Mouse (Mus musculus) kidney, embryonic 16.5 days (tissue): ENCODE measurements at regions not wholly inside any gene's neighbourhood (a gene's known extent, or its start where the extent isn't known, plus 50 kb on each side); places are given as distances from the start of the nearest gene placed in this dataset.

ENCODE experiments used
- ATAC-seq: fragments of 200-750 bp; cut with Nextera tagmentation; 2 replicates; pipeline ENCODE4 v1.8.0; 2017; ENCODE audit warnings: moderate TSS enrichment; ENCODE audit not compliant: low FRiP score, low TSS enrichment
- H3K27ac ChIP-seq: fragments of 300-500 bp; sonication (generic); 2 replicates; pipeline ENCODE4 v1.5.1; 2014; ENCODE audit warnings: low read length
- H3K27me3 ChIP-seq: fragments of 300-500 bp; sonication (generic); 2 replicates; pipeline ENCODE4 v1.6.1; 2014; ENCODE audit warnings: low read length, control low read depth, mixed read lengths; ENCODE audit not compliant: insufficient read depth
- H3K36me3 ChIP-seq: fragments of 300-500 bp; sonication (generic); 2 replicates; pipeline ENCODE4 v1.6.1; 2014; ENCODE audit warnings: low read length, control low read depth, mixed read lengths; ENCODE audit not compliant: insufficient read depth
- H3K4me1 ChIP-seq: fragments of 300-500 bp; sonication (generic); 2 replicates; pipeline ENCODE4 v1.6.1; 2014; ENCODE audit warnings: low read length, control low read depth, mixed read lengths; ENCODE audit not compliant: insufficient read depth
- H3K4me2 ChIP-seq: fragments of 300-500 bp; sonication (generic); replicated peaks from 2 replicates; pipeline ENCODE4 v1.6.1; 2014; ENCODE audit warnings: low read depth, low read length
- H3K4me3 ChIP-seq: fragments of 300-500 bp; sonication (generic); 2 replicates; pipeline ENCODE4 v1.5.1; 2014; ENCODE audit warnings: mild to moderate bottlenecking, low read length
- H3K9ac ChIP-seq: fragments of 300-500 bp; sonication (generic); replicated peaks from 2 replicates; pipeline ENCODE4 v1.6.1; 2014; ENCODE audit warnings: low read length
- H3K9me3 ChIP-seq: fragments of 300-500 bp; sonication (generic); 2 replicates; pipeline ENCODE4 v1.6.1; 2016; ENCODE audit warnings: low read length, control low read depth
- WGBS: fragments of 180-500 bp; shearing (Covaris S2); extraction: QIAGEN DNeasy Blood & Tissue Kit; methylation state at CpG from one replicate; pipeline ENCODE4 v1.1.7; 2014; 5-methylcytosine and 5-hydroxymethylcytosine counted together

DNA sequence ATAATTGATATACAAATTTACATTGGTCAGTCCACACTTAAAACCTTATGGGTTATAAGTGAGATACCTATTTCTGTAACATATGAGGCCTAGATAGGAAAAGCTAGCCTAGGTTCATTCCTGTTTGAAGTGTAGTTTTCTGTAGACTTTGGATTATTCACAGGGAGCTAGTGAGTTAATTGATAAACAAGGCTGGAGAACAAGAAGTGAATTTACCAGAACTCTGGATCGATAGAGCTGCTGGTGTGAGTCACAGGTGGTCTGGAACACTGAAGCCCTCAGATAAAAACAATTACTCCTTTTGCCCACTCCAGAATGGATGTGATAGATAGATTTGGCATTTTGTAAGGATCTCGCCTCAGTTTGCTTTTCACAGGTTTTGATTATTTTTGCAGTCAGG, 62.0 kb upstream of the Rtl1 start:
- ATAC-seq: no peak
- no peaks in the 10 kb centered on the region for H3K36me3 ChIP-seq
- H3K27me3 ChIP-seq: no peaks in the 10 kb centered on the region
- H3K9ac ChIP-seq: no peak overlapping the region
- H3K4me3 ChIP-seq: no peak overlapping the region
- H3K4me1 ChIP-seq: no peaks in the 10 kb centered on the region
- H3K9me3 ChIP-seq: no peaks in the 10 kb centered on the region
- no peak overlapping the region for H3K27ac ChIP-seq
- 85% methylated on average over 2 of the region's 2 CpGs for WGBS
- H3K4me2 ChIP-seq: no peak overlapping the region

DNA sequence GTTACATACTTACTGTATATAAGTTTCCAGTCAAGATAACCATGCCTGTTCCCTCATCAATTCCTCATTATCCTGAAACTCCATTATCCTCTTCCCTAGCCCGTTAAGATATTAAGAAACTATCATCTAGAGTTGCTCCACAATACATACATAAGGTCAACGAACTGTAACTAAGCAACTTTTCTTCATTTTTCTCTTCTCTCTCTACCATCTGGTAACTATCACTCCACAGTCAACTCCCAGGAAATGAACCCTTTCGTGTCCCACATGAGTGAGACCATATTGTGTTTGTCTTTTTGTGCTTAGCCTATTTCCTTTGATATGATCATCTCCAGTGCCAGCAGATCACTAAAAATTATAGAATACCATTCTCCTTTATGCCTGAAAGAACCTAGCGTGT, 74.6 kb upstream of the Rtl1 start:
- 68% methylated on average over 4 of the region's 4 CpGs for WGBS
- ATAC-seq: no peak

DNA sequence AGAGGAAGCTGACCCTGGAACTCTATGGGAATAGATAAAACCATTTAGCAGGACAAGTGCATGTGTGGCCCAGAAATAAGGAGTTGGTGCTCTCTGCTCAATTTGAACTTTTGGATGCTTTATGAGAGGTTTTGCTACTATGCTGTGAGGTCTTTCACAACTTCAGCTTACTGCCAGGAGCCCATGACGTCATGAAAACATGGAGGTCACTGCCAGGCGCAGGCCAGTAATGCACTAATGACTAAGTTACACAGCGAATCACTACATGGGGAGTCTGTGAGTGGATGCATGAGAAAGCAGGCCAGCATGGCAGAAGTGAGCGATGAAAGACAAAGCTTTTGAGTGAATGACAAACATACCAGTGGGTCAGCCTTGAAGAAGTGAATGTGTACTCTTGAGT, 93.9 kb upstream of the Rtl1 start:
- Histone ChIP-seq H3K4me1 (no peaks in the 10 kb centered on the region), H3K27me3 (no peaks in the 10 kb centered on the region), H3K27ac (no peak overlapping the region), H3K4me3 (no peak overlapping the region), H3K4me2 (no peak overlapping the region), H3K36me3 (no peaks in the 10 kb centered on the region), H3K9ac (no peak overlapping the region), H3K9me3 (no peaks in the 10 kb centered on the region)
- 93% methylated on average over 4 of the region's 4 CpGs for WGBS
- ATAC-seq: no peak

More for the DNA sequence above, 74.6 kb upstream of the Rtl1 start:
- H3K27me3 ChIP-seq: no peaks in the 10 kb centered on the region
- H3K4me2 ChIP-seq: no peak overlapping the region
- H3K9ac ChIP-seq: no peak overlapping the region
- H3K4me1 ChIP-seq: no peaks in the 10 kb centered on the region
- H3K27ac ChIP-seq: no peak overlapping the region
- H3K4me3 ChIP-seq: no peak overlapping the region
- no peaks in the 10 kb centered on the region for H3K36me3 ChIP-seq
- no peaks in the 10 kb centered on the region for H3K9me3 ChIP-seq

DNA sequence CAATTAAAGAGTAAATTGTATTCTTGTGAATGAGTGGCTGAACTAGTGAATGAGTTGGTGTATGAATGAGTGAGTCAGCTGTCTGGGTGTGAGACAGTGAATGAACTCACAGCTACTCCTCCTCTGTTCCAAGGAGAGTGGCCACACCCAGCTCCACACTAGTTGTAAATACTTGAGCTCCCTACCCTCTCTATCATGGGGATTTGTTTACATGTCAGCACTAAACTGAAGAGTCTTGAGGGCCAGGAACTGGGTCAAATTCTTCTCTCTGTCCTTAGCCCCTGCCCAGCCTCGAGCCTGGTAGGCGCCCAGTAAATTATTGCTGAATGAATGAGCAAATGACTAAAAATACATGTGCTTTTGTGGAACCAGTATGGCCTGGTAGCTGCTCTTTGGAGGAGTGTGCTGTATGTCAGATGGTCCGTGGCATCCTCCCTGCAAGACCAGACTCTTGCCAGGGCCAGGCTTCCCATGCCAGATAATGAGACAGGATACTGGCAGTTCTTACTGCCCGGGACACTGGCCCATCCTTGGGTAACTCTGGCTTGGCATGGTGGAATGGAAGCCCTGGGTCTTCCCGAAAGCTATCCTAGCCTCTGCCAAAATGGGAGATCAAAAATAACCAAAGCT, 94.8 kb upstream of the Rtl1 start:
- WGBS: 81% methylated on average over 5 of the region's 5 CpGs
- H3K36me3 ChIP-seq: no peaks in the 10 kb centered on the region

DNA sequence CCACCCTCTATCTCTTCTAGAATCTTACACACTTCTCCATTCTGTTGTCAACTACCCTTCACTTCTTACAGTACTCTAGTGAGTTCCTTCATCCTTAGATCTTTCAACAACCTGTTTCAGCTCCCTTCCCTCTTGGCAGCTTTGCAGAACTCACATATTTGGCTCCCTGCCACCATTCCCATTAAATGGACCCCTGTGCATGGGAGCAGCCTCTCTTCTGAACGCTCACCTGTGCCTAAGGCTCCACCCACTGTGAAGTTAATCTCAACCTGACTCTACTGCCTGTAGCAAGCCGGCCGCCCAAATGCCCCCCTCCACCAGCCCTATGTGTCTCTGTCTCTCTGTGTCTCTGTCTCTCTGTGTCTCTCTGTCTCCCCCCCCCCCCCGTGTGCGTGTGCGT, 106.7 kb upstream of the Rtl1 start:
- ATAC-seq: no peak
- no peaks in the 10 kb centered on the region for H3K4me1 ChIP-seq
- no peak overlapping the region for H3K4me2 ChIP-seq
- H3K36me3 ChIP-seq: no peaks in the 10 kb centered on the region
- 90% methylated on average over 6 of the region's 6 CpGs for WGBS
- H3K27ac ChIP-seq: no peak overlapping the region
- no peak overlapping the region for H3K4me3 ChIP-seq
- H3K27me3 ChIP-seq: no peaks in the 10 kb centered on the region
- no peak overlapping the region for H3K9ac ChIP-seq
- no peaks in the 10 kb centered on the region for H3K9me3 ChIP-seq

More for the DNA sequence above, 94.8 kb upstream of the Rtl1 start:
- no peak for ATAC-seq
- Histone ChIP-seq H3K4me1 (no peaks in the 10 kb centered on the region), H3K27me3 (no peaks in the 10 kb centered on the region), H3K4me3 (no peak overlapping the region), H3K4me2 (no peak overlapping the region), H3K9ac (no peak overlapping the region), H3K27ac (no peak overlapping the region), H3K9me3 (no peaks in the 10 kb centered on the region)

DNA sequence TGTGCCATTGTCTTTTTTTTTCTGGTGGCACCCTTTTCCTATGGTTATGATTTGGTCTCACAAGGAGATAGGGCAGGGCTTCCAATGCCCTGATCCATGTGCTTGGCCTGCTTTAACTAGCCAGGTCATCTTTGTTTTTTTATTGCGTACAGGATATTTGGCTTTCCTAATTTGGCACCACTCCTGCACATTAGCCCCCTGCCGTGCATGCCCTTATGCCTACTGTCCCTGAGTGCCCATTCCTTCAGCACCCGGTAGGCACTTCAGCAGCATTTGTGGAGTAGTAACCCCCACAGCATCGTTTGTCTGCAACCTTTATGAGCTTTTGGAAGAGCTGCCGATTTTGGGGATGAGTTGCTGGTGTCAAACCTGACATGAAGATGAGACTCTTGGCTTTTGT, 109.5 kb upstream of the Rtl1 start:
- Histone ChIP-seq H3K4me3 (no peak overlapping the region), H3K27ac (no peak overlapping the region), H3K9ac (no peak overlapping the region), H3K36me3 (no peaks in the 10 kb centered on the region), H3K9me3 (no peaks in the 10 kb centered on the region), H3K4me1 (no peaks in the 10 kb centered on the region), H3K4me2 (no peak overlapping the region), H3K27me3 (no peaks in the 10 kb centered on the region)
- 87% methylated on average over 5 of the region's 5 CpGs for WGBS
- ATAC-seq: no peak

DNA sequence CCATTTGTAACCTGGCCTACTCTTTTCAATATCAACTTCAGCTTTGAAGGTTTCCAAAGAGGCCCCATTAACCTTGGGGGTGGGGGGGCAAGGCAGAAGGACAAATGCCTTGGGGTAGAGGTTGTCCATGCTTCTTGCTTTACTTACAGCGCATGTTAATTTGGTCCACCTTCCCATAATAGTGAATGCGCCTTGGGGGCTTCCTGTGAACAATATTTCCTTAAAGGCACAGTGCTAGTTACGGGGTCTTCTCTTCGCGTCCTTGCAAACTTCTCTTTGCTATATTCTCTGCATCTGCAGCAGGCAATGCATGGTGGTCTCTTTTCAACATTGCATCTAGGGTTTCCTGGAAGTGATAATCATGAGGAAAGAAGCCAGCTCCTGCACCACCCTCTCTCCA, 111.3 kb upstream of the Rtl1 start:
- 94% methylated on average over 5 of the region's 5 CpGs for WGBS
- H3K4me3 ChIP-seq: no peak overlapping the region
- H3K36me3 ChIP-seq: no peaks in the 10 kb centered on the region
- no peak overlapping the region for H3K9ac ChIP-seq
- H3K4me1 ChIP-seq: no peaks in the 10 kb centered on the region
- H3K27ac ChIP-seq: no peak overlapping the region
- no peaks in the 10 kb centered on the region for H3K9me3 ChIP-seq
- H3K4me2 ChIP-seq: no peak overlapping the region
- no peak for ATAC-seq
- no peaks in the 10 kb centered on the region for H3K27me3 ChIP-seq

DNA sequence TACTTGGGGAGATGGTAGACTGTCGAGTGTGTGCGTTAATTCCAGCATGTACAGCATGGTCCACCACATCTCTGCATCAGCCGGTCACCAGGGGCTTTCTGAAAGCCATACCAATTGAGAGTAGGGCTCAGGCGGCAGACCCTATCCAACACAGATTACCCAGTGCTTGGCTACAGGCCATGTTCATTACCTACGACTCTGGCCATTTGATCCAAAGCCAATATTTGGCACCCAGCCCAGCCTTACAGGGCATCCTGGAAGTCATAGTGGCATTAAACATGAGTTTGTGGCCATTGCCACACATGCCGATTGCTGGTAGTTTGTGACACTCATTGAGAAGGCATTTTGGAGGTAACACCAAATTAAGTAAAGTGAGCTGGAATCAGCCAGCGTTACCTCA, 111.8 kb upstream of the Rtl1 start:
- ATAC-seq: no peak
- Histone ChIP-seq H3K9ac (no peak overlapping the region), H3K4me2 (no peak overlapping the region), H3K27ac (no peak overlapping the region), H3K4me3 (no peak overlapping the region), H3K4me1 (no peaks in the 10 kb centered on the region), H3K36me3 (no peaks in the 10 kb centered on the region), H3K9me3 (no peaks in the 10 kb centered on the region), H3K27me3 (no peaks in the 10 kb centered on the region)
- WGBS: 89% methylated on average over 7 of the region's 7 CpGs

DNA sequence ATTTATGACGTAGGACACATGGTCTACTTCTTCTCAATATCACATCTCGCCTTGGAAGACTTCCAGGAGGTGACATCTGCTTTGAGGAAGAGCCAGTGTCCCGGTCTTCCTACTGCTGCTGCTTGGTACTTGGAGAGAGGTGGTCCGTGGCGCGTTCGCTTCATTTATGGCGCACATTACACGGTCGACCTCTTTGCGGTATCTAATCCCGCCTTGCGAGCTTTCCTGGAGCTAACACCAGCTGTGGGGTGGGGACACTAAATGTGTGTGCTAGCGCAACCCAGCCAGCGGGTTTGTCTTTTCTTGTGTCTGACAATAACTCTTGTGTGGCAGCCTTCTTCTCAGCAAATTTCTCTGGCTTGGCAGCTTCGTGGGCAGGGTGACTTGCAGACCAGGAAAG, 112.3 kb upstream of the Rtl1 start:
- H3K4me3 ChIP-seq: no peak overlapping the region
- no peak overlapping the region for H3K9ac ChIP-seq
- no peaks in the 10 kb centered on the region for H3K9me3 ChIP-seq
- no peak for ATAC-seq
- H3K27me3 ChIP-seq: no peaks in the 10 kb centered on the region
- H3K4me1 ChIP-seq: no peaks in the 10 kb centered on the region
- no peak overlapping the region for H3K4me2 ChIP-seq
- 95% methylated on average over 16 of the region's 16 CpGs for WGBS
- H3K36me3 ChIP-seq: no peaks in the 10 kb centered on the region
- H3K27ac ChIP-seq: no peak overlapping the region

DNA sequence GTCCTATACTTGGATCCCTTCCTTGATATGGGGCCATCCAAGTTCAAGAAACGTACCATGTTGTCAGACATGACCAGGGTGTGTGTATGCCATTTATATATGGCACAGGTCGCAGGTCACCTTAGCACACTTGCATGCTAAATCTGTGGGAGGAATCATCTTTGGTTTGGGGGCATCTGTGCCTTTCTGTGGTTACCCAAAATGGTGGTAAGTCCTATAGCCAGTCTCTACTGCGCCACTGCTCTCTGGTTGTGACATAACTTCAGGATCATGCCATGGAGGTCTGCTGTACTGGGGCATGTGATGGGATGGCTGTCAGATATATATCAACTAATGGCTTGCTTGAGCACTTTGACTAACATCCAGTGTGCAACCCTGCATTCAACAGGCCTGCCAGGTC, 112.9 kb upstream of the Rtl1 start:
- WGBS: 90% methylated on average over 3 of the region's 3 CpGs
- Histone ChIP-seq H3K36me3 (no peaks in the 10 kb centered on the region), H3K9me3 (no peaks in the 10 kb centered on the region), H3K4me2 (no peak overlapping the region), H3K4me1 (no peaks in the 10 kb centered on the region), H3K27me3 (no peaks in the 10 kb centered on the region), H3K4me3 (no peak overlapping the region), H3K9ac (no peak overlapping the region), H3K27ac (no peak overlapping the region)
- ATAC-seq: no peak
